Mouse (Mus musculus) C2C12 (cell line): ENCODE results near the gene Mapk7.

ENCODE experiments used
- CTCF ChIP-seq: IDR thresholded peaks from one replicate; pipeline ENCODE4 v1.5.1; 2011; ENCODE audit not compliant: control insufficient read depth, insufficient read depth, insufficient read length
- USF1 ChIP-seq: IDR thresholded peaks from one replicate; pipeline ENCODE4 v1.6.1; 2011; ENCODE audit warnings: low read depth, mild to moderate bottlenecking, control low read depth, moderate library complexity

GRCm38 (mm10) chr11:61483226-61483845 is 10.9 kb downstream of the Mapk7 start:
- TF ChIP-seq CTCF (no peak), USF1 (no peak)
